Mouse (Mus musculus): ENCODE results near the gene Mlh1.

GRCm38 (mm10) chr9:111306142-111306541 lies 34.6 kb upstream of the Mlh1 start:
- TF ChIP-seq CTCF (IDR thresholded peaks at IDR 0.05) (no peak), EP300 (IDR thresholded peaks at IDR 0.05) (no peak)
